Mouse (Mus musculus) heart, adult 2 months (tissue): ENCODE measurements around the gene Prpsap1. TPM values are rescaled to one million over a fixed set of nuclear protein-coding genes. Genes with fewer than 3 reads are reported as not detected.
"Not testable (repeated sequence)": the region's sequence is repeated elsewhere in the genome, so short reads cannot be mapped to it uniquely, and the experiment has no call there.

Source experiments
- DNase-seq, 2 experiments: peaks; one replicate each; pipeline ENCODE4 v3.0.0; 2021
- H3K27ac ChIP-seq: fragments of 200-600 bp; 2 replicates; pipeline ENCODE4 v1.8.1; 2022
- H3K27me3 ChIP-seq: fragments of 200-500 bp; 2 replicates; pipeline ENCODE4 v1.6.1; 2012; ENCODE audit warnings: mild to moderate bottlenecking, low read length, inconsistent platforms, mixed read lengths; ENCODE audit not compliant: control insufficient read depth, insufficient read depth
- H3K36me3 ChIP-seq: fragments of 200-500 bp; 2 replicates; pipeline ENCODE4 v1.6.1; 2012; ENCODE audit warnings: low read length, inconsistent platforms; ENCODE audit not compliant: control insufficient read depth, insufficient read depth
- H3K4me1 ChIP-seq: fragments of 200-500 bp; 2 replicates; pipeline ENCODE4 v1.6.1; 2011; ENCODE audit warnings: low read length; ENCODE audit not compliant: control insufficient read depth, insufficient read depth
- H3K4me3 ChIP-seq: fragments of 200-600 bp; 2 replicates; pipeline ENCODE4 v1.8.1; 2022
- H3K79me2 ChIP-seq: fragments of 200-500 bp; replicated peaks from 2 replicates; pipeline ENCODE4 v1.6.1; 2012; ENCODE audit warnings: mild to moderate bottlenecking, inconsistent platforms, low read length, moderate library complexity, mixed read lengths; ENCODE audit not compliant: control insufficient read depth, insufficient read depth
- H3K9ac ChIP-seq: fragments of 200-500 bp; 2 replicates; pipeline ENCODE4 v1.6.1; 2012; ENCODE audit warnings: low read depth, mild to moderate bottlenecking, control low read depth, inconsistent platforms, low read length, mixed read lengths
- CTCF ChIP-seq: fragments of 200-600 bp; IDR thresholded peaks from 2 replicates; pipeline ENCODE4 v1.8.1; 2022; ENCODE audit warnings: antibody characterized with exemption, mild to moderate bottlenecking, moderate library complexity
- EP300 ChIP-seq: fragments of 200-500 bp; IDR thresholded peaks from 2 replicates; pipeline ENCODE4 v1.6.1; 2011; ENCODE audit warnings: low read depth, low read length, control low read depth; ENCODE audit not compliant: insufficient read depth
- POLR2A ChIP-seq: fragments of 200-500 bp; IDR thresholded peaks from 2 replicates; pipeline ENCODE4 v1.6.1; 2011; ENCODE audit warnings: mild to moderate bottlenecking, low read depth, low read length, control low read depth; ENCODE audit not compliant: insufficient read depth
- WGBS: fragments of 180-500 bp; shearing (Covaris S2); methylation state at CpG from one replicate; pipeline ENCODE4 v1.1.7; 2018; 5-methylcytosine and 5-hydroxymethylcytosine counted together
- intact Hi-C: fragments of 180-260 bp; cut with DNase I; formaldehyde crosslinking; loops from one replicate; pipeline ENCODE4 v1.15.1; 2025
- polyA plus RNA-seq: library from polyadenylated mRNA; depleted of rRNA; stranded (reverse); fragments of >200 nt; gene quantifications from 2 replicates; pipeline ENCODE4 v1.2.3, GENCODE M21; 2012
- total RNA-seq, 2 experiments: library from RNA; stranded (reverse); gene quantifications; 2 replicates each; pipeline ENCODE4 v1.2.3; 2021

The Prpsap1 gene
- total and polyA plus RNA-seq, 3 experiments = 28.9 to 37.3 (median 30.0) TPM

DNA sequence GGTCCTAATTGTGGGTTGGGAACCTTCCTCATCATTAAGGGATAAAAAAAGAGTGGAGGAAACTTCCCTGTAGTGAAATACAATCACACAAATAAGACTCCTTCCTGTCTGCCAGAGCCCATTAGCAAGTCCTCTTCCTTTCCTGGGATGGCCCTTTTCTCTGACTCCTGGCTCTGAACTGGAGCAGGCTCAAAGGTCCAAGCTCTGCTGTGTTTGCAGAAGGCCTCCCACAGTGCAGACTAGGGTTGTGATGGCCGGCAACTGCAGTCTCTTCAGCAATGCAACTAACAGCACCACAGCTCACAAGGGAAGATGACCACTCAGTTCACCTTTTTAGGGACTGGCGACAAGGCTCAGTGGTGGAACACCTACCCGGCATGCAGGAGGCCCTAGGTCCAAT lies 23.8 kb downstream of the Prpsap1 start:
- TF ChIP-seq CTCF = no peak
- TF ChIP-seq POLR2A = no peak
- TF ChIP-seq EP300 = no peak
- DNase-seq = no peak
- Histone ChIP-seq H3K4me3 (no peak overlapping the region), H3K79me2 (no peaks in the 10 kb centered on the region), H3K9ac (no peak overlapping the region), H3K27ac (no peak overlapping the region), H3K27me3 (no peaks in the 10 kb centered on the region), H3K36me3 (no peaks in the 10 kb centered on the region), H3K4me1 (no peaks in the 10 kb centered on the region; the same call in 1 of the 2 replicates)
- intact Hi-C loops = no loop called here
- 81% methylated on average over 3 of the region's 3 CpGs for WGBS

DNA sequence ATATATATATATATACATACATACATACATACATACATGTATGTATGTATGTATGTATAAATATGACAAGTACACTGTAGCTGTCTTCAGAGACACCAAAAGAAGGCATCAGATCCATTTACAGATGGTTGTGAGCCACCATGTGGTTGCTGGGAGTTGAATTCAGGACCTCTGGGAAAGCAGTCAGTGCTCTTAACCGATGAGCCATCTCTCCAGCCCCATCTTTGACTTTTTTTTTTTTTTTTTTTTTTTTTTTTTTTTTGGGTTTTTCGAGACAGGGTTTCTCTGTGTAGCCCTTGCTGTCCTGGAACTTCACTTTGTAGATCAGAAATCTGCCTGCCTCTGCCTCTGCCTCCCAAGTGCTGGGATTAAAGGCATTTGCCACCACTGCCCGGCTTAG lies 25.7 kb downstream of the Prpsap1 start:
- DNase-seq, intact Hi-C loops: not testable (repeated sequence)
- 56% methylated on average over 3 of the region's 3 CpGs for WGBS

DNA sequence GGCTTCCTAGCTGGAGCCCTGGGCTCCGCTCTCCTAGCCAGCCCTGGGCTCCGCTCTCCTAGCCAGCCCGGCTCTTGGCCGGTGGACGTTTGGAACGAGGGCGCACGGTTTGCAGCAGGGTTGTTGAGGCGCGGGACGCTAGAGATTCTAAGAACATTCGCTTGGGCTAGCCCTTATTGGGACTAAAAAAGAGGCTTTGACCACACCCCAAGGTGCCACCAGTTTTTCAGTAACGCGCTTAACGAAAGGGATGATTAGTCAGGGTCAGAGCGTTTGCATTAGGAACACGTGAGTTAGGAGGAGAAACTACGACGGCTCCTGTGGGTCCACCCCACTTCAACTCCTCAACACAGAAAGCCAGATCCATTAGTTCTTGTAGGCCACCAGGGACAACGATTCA lies 27.9 kb downstream of the Prpsap1 start, which contains the start of gene Qrich2:
Qrich2 (minus strand) TSS at position 101 of the 400 bp plus-strand sequence.
- no peak for DNase-seq
- no peaks in the 10 kb centered on the region for H3K27me3 ChIP-seq
- WGBS = 64% methylated on average over 20 of the region's 20 CpGs
- intact Hi-C loops = no loop called here
- H3K9ac ChIP-seq = no peak within 1 kb of the TSS
- H3K79me2 ChIP-seq = no peaks in the 10 kb centered on the region
- no peak within 1 kb of the TSS for H3K4me3 ChIP-seq
- TF ChIP-seq POLR2A = no peak
- no peak for TF ChIP-seq CTCF
- TF ChIP-seq EP300 = no peak
- H3K36me3 ChIP-seq = no peaks in the 10 kb centered on the region
- H3K27ac ChIP-seq = no peak within 1 kb of the TSS
- H3K4me1 ChIP-seq = no peaks in the 10 kb centered on the region; the same call in 1 of the 2 replicates

More for the DNA sequence above, 25.7 kb downstream of the Prpsap1 start:
- not testable (repeated sequence) for H3K79me2 ChIP-seq, H3K4me1 ChIP-seq, H3K9ac ChIP-seq, H3K27ac ChIP-seq, H3K27me3 ChIP-seq, H3K4me3 ChIP-seq, H3K36me3 ChIP-seq

DNA sequence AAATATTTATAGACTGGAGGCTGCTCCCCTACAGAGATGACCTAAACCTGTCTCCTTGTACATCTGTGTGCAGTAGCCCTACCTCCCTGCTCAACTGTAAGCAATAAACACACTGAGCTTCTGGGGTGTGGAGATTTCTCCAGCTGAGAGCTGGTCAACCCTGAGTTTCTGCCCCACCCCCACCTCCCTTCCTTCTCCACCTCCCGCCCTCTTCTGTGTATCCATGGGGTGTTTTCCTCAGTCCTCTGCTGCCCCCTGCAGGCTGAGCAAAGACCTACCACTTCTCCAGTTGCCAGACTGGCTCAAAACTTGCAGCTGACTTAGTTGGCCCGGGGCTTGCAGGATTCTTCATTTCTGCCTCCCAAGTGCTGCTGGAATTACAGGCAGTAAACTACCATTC lies 30.2 kb downstream of the Prpsap1 start:
- H3K4me3 ChIP-seq = no peak overlapping the region
- H3K27ac ChIP-seq = no peak overlapping the region
- peak; percentile 82 for TF ChIP-seq CTCF
- no peak for TF ChIP-seq POLR2A
- peak; percentile 46; the same call in 1 of the 2 replicates for TF ChIP-seq EP300
- no peaks in the 10 kb centered on the region for H3K27me3 ChIP-seq
- no peaks in the 10 kb centered on the region for H3K36me3 ChIP-seq
- DNase-seq = peak; percentile 78 to 89
- H3K79me2 ChIP-seq = no peaks in the 10 kb centered on the region
- no peaks in the 10 kb centered on the region for H3K4me1 ChIP-seq
- H3K9ac ChIP-seq = no peak overlapping the region
- WGBS = 9% methylated on average over 2 of the region's 2 CpGs
- intact Hi-C loops = loop anchor here (1.0 to 5.0 kb wide), 2 partner anchors 145 to 237 kb away; no protein-coding TSS in a partner anchor

DNA sequence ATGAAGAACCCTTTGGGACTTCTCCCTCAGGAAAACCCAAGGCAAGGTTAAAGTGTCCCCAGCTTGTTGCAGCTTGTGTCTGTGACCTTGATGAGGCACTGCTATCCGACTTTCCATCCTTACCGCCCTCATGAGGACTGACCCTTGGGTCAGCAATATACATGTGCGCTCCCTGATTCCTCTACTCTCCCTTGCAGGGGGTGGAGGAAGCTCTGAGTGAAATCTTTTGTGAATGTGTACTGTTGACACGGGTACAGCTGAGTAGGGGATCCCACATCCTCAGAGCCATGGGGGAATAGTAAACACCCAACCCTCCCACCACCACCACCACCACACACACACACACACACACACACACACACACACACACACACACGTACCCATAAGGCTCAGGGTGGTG lies 30.7 kb downstream of the Prpsap1 start:
- Histone ChIP-seq H3K4me3 (no peak overlapping the region), H3K27me3 (no peaks in the 10 kb centered on the region), H3K79me2 (no peaks in the 10 kb centered on the region), H3K27ac (no peak overlapping the region), H3K36me3 (no peaks in the 10 kb centered on the region), H3K9ac (no peak overlapping the region), H3K4me1 (no peaks in the 10 kb centered on the region)
- no peak for TF ChIP-seq EP300
- TF ChIP-seq POLR2A = no peak
- no peak for TF ChIP-seq CTCF
- WGBS = 63% methylated on average over 5 of the region's 5 CpGs
- no peak for DNase-seq
- intact Hi-C loops = loop anchor here (5.0 kb wide), 1 partner anchor 236 kb away; no protein-coding TSS in a partner anchor

DNA sequence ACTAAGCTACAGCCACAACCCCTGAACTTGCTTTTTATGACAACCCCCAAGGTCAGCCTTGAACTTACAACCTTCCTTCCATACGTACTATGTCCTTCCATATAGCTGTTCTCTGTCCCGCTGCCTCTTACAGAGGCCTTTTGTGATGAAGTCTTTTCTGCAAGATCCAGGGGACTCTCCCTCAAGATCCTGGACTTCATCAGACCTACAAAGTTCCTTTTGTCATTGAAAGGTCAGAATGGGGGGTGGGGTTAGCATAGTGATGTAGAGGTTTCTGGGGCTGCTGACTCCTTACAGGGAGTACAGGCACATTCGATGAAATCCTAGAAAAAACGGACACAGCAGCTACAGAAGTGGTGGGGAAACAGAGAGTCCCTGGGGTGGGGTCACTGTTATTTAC lies 34.2 kb downstream of the Prpsap1 start:
- Histone ChIP-seq H3K36me3 (no peaks in the 10 kb centered on the region), H3K9ac (no peak overlapping the region), H3K27ac (no peak overlapping the region), H3K4me3 (no peak overlapping the region), H3K79me2 (no peaks in the 10 kb centered on the region), H3K4me1 (no peaks in the 10 kb centered on the region), H3K27me3 (no peaks in the 10 kb centered on the region)
- DNase-seq = no peak
- WGBS = 61% methylated on average over 4 of the region's 4 CpGs
- intact Hi-C loops = loop anchor here (5.0 kb wide), 1 partner anchor 232 kb away; no protein-coding TSS in a partner anchor
- TF ChIP-seq EP300 (no peak), CTCF (no peak), POLR2A (no peak)
